In the genomic region with DNA sequence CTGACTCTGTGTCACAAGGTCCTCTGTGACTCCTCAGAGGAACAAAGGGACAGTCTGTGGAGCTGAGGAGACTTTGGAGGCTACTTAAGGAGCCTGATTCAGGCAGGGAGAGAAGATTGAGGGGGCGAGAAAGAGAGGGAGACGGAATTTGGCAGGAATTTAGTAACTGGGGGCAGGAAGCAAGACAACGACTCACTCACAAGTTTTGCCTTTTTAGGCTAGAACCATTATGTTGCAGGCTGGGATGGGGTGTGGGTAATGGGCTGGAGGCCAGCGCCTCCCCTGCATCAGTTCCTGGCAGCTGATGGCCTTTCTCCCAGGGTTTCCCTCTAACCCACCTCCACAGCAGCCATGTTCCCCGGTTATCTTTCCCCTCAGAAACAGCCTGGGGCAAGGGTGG, we compare ENCODE assay signal across 13 mouse cellular contexts. TPM values are rescaled to one million over a fixed set of nuclear protein-coding genes. Genes with fewer than 3 reads are reported as not detected.
DNase-seq lines count a peak whose midpoint lies in the region; ATAC-seq and TF ChIP-seq lines count a peak whose summit lies in the region.
"Had no signal": no experiment of that assay in that cellular context is flagged by ENCODE, and none has a peak within 500 bp of the region (broad histone marks: within the 10 kb centered on the region; RNA-seq: fewer than 3 reads in every experiment).

No protein-coding gene starts in this region.

- DNase-seq in heart, embryonic 10.5 days (ENCODE audit: low spot score), result no peak
- DNase-seq in heart, adult 18-20 months, result no peak
- no peak for DNase-seq in lung, postnatal 0 days (ENCODE audit: low spot score)
- DNase-seq in left cerebral cortex, adult 2 months (ENCODE audit: extremely low spot score in 1 of 2, low spot score in 2 of 2), result peak; percentile 53 to 77
- DNase-seq in stomach, postnatal 0 days (ENCODE audit: low spot score), result no peak
- no peak for DNase-seq in kidney, postnatal 10 days
- DNase-seq: kidney, adult 8-10 months; retina, postnatal 1 day; thymus, adult 2 months had no signal

- peak overlapping the region; percentile 44; the same call in 1 of the 2 replicates for H3K27ac ChIP-seq in heart, embryonic 10.5 days
- H3K27ac ChIP-seq in lung, embryonic 15.5 days, result peak overlapping the region; percentile 42
- no peak overlapping the region for H3K27ac ChIP-seq in lung, postnatal 0 days (ENCODE audit: low read length)
- peak overlapping the region; percentile 76 for H3K27ac ChIP-seq in left cerebral cortex, adult 2 months
- H3K27ac ChIP-seq in stomach, postnatal 0 days (replicated peaks), result peak overlapping the region; percentile 45; the same call in 1 of the 2 replicates
- no peak overlapping the region for H3K27ac ChIP-seq in kidney, embryonic 16.5 days (ENCODE audit: low read length)

- TF ChIP-seq CTCF in lung, postnatal 0 days (IDR thresholded peaks at IDR 0.05), result no peak
- no peak for TF ChIP-seq CTCF in left cerebral cortex, adult 2 months (IDR thresholded peaks at IDR 0.05)
- no peak for TF ChIP-seq CTCF in stomach, postnatal 0 days (IDR thresholded peaks at IDR 0.05; ENCODE audit: low read depth)

- H3K4me1 ChIP-seq in heart, embryonic 10.5 days, result peaks cover 37% of the 10 kb centered on the region
- peaks cover 24% of the 10 kb centered on the region for H3K4me1 ChIP-seq in lung, embryonic 15.5 days
- no peaks in the 10 kb centered on the region for H3K4me1 ChIP-seq in lung, postnatal 0 days (ENCODE audit: insufficient read depth, low read depth, low read length)
- no peaks in the 10 kb centered on the region for H3K4me1 ChIP-seq in stomach, postnatal 0 days (replicated peaks; ENCODE audit: control insufficient read depth, insufficient read depth)
- H3K4me1 ChIP-seq in kidney, embryonic 16.5 days (ENCODE audit: insufficient read depth, low read length), result peaks cover 36% of the 10 kb centered on the region

- H3K27me3 ChIP-seq in heart, embryonic 10.5 days (ENCODE audit: insufficient read depth, poor library complexity, severe bottlenecking), result no peaks in the 10 kb centered on the region
- no peaks in the 10 kb centered on the region for H3K27me3 ChIP-seq in lung, embryonic 15.5 days
- H3K27me3 ChIP-seq in lung, postnatal 0 days (replicated peaks; ENCODE audit: insufficient read depth, low read length), result no peaks in the 10 kb centered on the region
- H3K27me3 ChIP-seq in stomach, postnatal 0 days (ENCODE audit: control insufficient read depth, insufficient read depth, low read length), result no peaks in the 10 kb centered on the region
- H3K27me3 ChIP-seq in kidney, embryonic 16.5 days (ENCODE audit: insufficient read depth, low read length), result no peaks in the 10 kb centered on the region

- H3K4me2 ChIP-seq in lung, embryonic 15.5 days, result no peak overlapping the region
- no peak overlapping the region for H3K4me2 ChIP-seq in lung, postnatal 0 days (replicated peaks; ENCODE audit: low read depth, low read length)
- no peak overlapping the region for H3K4me2 ChIP-seq in stomach, postnatal 0 days (replicated peaks; ENCODE audit: low read depth)
- H3K4me2 ChIP-seq in kidney, embryonic 16.5 days (replicated peaks; ENCODE audit: low read depth, low read length), result no peak overlapping the region

- H3K4me3 ChIP-seq in heart, embryonic 10.5 days, result no peak overlapping the region
- no peak overlapping the region for H3K4me3 ChIP-seq in lung, embryonic 15.5 days
- no peak overlapping the region for H3K4me3 ChIP-seq in lung, postnatal 0 days (ENCODE audit: low read depth, low read length)
- H3K4me3 ChIP-seq in left cerebral cortex, adult 2 months, result no peak overlapping the region
- no peak overlapping the region for H3K4me3 ChIP-seq in stomach, postnatal 0 days (ENCODE audit: low read depth, low read length)
- no peak overlapping the region for H3K4me3 ChIP-seq in kidney, embryonic 16.5 days (ENCODE audit: low read length)

- peaks cover 30% of the 10 kb centered on the region for H3K36me3 ChIP-seq in heart, embryonic 10.5 days
- H3K36me3 ChIP-seq in lung, embryonic 15.5 days, result no peaks in the 10 kb centered on the region
- H3K36me3 ChIP-seq in lung, postnatal 0 days (ENCODE audit: insufficient read depth, low read length), result no peaks in the 10 kb centered on the region
- H3K36me3 ChIP-seq in stomach, postnatal 0 days (ENCODE audit: control insufficient read depth, insufficient read depth, low read length), result no peaks in the 10 kb centered on the region
- no peaks in the 10 kb centered on the region for H3K36me3 ChIP-seq in kidney, embryonic 16.5 days (ENCODE audit: insufficient read depth, low read length)
- H3K36me3 ChIP-seq: G1E had no signal

- ATAC-seq in lung, embryonic 15.5 days (ENCODE audit: borderline replicate concordance, extremely low read depth, low FRiP score, low TSS enrichment), result peak; percentile 37; the same call in 1 of the 2 replicates
- no peak for ATAC-seq in lung, postnatal 0 days
- ATAC-seq in stomach, postnatal 0 days (ENCODE audit: low FRiP score, low TSS enrichment), result no peak
- ATAC-seq in kidney, embryonic 16.5 days (ENCODE audit: low FRiP score, low TSS enrichment), result no peak

- intact Hi-C loops in left cerebral cortex, adult 2 months (cut with DNase I), result loop anchor here (2.0 to 10.0 kb wide), 2 partner anchors 490 to 756 kb away; no protein-coding TSS in a partner anchor

- no peak overlapping the region for H3K9ac ChIP-seq in lung, embryonic 15.5 days
- no peak overlapping the region for H3K9ac ChIP-seq in lung, postnatal 0 days (replicated peaks; ENCODE audit: low read depth)
- H3K9ac ChIP-seq in stomach, postnatal 0 days (ENCODE audit: low read length), result no peak overlapping the region
- H3K9ac ChIP-seq in kidney, embryonic 16.5 days (replicated peaks; ENCODE audit: low read length), result no peak overlapping the region

- TF ChIP-seq EP300 in lung, postnatal 0 days (IDR thresholded peaks at IDR 0.05), result no peak
- TF ChIP-seq EP300 in stomach, postnatal 0 days (optimal IDR thresholded peaks at IDR 0.05), result no peak

- H3K9me3 ChIP-seq in heart, embryonic 10.5 days, result no peaks in the 10 kb centered on the region
- no peaks in the 10 kb centered on the region for H3K9me3 ChIP-seq in lung, embryonic 15.5 days
- H3K9me3 ChIP-seq in lung, postnatal 0 days (ENCODE audit: low read length), result no peaks in the 10 kb centered on the region
- no peaks in the 10 kb centered on the region for H3K9me3 ChIP-seq in stomach, postnatal 0 days (ENCODE audit: control insufficient read depth, low read length)
- H3K9me3 ChIP-seq in kidney, embryonic 16.5 days (ENCODE audit: low read length), result no peaks in the 10 kb centered on the region

- 72% methylated on average over 5 of the region's 5 CpGs for WGBS in heart, embryonic 10.5 days
- WGBS in lung, embryonic 15.5 days, result 48% methylated on average over 5 of the region's 5 CpGs
- 64% methylated on average over 5 of the region's 5 CpGs for WGBS in lung, postnatal 0 days
- 48% methylated on average over 5 of the region's 5 CpGs for WGBS in stomach, postnatal 0 days
- 67% methylated on average over 5 of the region's 5 CpGs for WGBS in kidney, embryonic 16.5 days

RNA-seq across cellular contexts. Expression of a gene that starts 48.8 kb away (rescaled TPM):
- 82.5 and 94.9 TPM in 2 replicates for polyA plus RNA-seq in heart, embryonic 10.5 days (2016; fragmentation: Nextera tagmentation; extraction: Ambion mirVana)
- 10 to 100 TPM; 38.9 to 42.8 TPM for total RNA-seq in heart, adult 18-20 months (2021)
- 109 TPM in 2 replicates for polyA plus RNA-seq in lung, embryonic 15.5 days (2015; fragmentation: Nextera tagmentation; extraction: Ambion mirVana)
- 70.0 and 79.3 TPM in 2 replicates for polyA plus RNA-seq in lung, postnatal 0 days (2015; fragmentation: Nextera tagmentation; extraction: Ambion mirVana)
- total RNA-seq in left cerebral cortex, adult 2 months (2021), result 10 to 100 TPM; 52.8 to 57.2 TPM
- 69.5 and 72.3 TPM in 2 replicates for polyA plus RNA-seq in stomach, postnatal 0 days (2015; fragmentation: Nextera tagmentation; extraction: Ambion mirVana)
- polyA plus RNA-seq in kidney, embryonic 16.5 days (2015; fragmentation: Nextera tagmentation; extraction: Ambion mirVana), result 120 and 126 TPM in 2 replicates
- total RNA-seq: megakaryocyte, adult 5-6 weeks had no signal
- polyA plus RNA-seq: G1E had no signal

Comparison
In these comparisons a context has a peak if more than half of its experiments do, and no peak if none do; other contexts are left out.
1. H3K27ac ChIP-seq: peak in heart, embryonic 10.5 days (single experiment), lung, embryonic 15.5 days (single experiment), left cerebral cortex, adult 2 months (single experiment) and stomach, postnatal 0 days (single experiment); none in lung, postnatal 0 days (single experiment) and kidney, embryonic 16.5 days (single experiment).
2. DNase-seq: peak in left cerebral cortex, adult 2 months (2 of 2); none in heart, embryonic 10.5 days (single experiment), heart, adult 18-20 months (0 of 2), lung, postnatal 0 days (single experiment), stomach, postnatal 0 days (single experiment) and kidney, postnatal 10 days (single experiment).